Mouse (Mus musculus) liver, postnatal 0 days (tissue): ENCODE data around the gene Esrrb.

ENCODE experiments used
- CTCF ChIP-seq: sonication (generic); IDR thresholded peaks from 2 replicates; pipeline ENCODE4 v1.5.1; 2016; ENCODE audit warnings: antibody characterized with exemption, low read depth
- EP300 ChIP-seq: IDR thresholded peaks from 2 replicates; pipeline ENCODE4 v1.6.1; 2016; ENCODE audit warnings: antibody characterized with exemption, low read depth, mild to moderate bottlenecking

DNA sequence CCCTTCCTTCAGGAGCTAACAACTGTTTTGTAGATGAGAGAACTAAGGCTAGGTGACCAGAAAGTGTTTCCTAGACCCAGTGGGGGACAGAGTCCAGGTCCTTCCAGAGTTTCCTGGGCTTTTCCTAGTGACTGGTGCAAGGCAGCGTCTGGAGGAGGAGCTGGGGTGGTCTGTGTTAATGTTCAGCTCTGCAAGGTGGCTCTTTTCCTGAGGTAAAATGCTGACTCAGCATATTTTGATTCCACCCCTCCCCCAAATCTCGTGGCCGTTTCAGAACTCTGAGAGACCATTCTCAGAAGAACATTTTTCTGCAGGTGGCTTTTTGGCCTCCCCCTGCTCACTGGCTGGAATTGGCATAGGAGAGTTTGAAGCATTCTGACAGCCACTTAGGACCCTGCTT, 127.1 kb downstream of the Esrrb start:
- TF ChIP-seq CTCF (no peak), EP300 (no peak)
